Mouse (Mus musculus): ENCODE measurements at regions not wholly inside any gene's neighbourhood (a gene's known extent, or its start where the extent isn't known, plus 50 kb on each side); places are given as distances from the start of the nearest gene placed in this dataset.

- peak in 1 of 2 experiments; percentile 5 for DNase-seq
- intact Hi-C loops (cut with DNase I): loop anchor here (1.0 kb wide), 1 partner anchor 264 kb away; no protein-coding TSS in a partner anchor
Measured at GRCm38 (mm10) chr2:79510485-79511094, 54.0 kb upstream of the Cerkl start.

GRCm38 (mm10) chr2:79511108-79511507 lies 54.5 kb upstream of the Cerkl start:
- peak; percentile 10 to 12 for DNase-seq
- intact Hi-C loops (cut with DNase I): loop anchor here (1.0 kb wide), 1 partner anchor 263 kb away; no protein-coding TSS in a partner anchor

- intact Hi-C loops (cut with DNase I): loop anchor here (1.0 kb wide), 2 partner anchors 135 to 263 kb away; no protein-coding TSS in a partner anchor
- peak; percentile 83 to 89 for DNase-seq
Measured at GRCm38 (mm10) chr2:79511676-79512323, 55.2 kb upstream of the Cerkl start.

DNA sequence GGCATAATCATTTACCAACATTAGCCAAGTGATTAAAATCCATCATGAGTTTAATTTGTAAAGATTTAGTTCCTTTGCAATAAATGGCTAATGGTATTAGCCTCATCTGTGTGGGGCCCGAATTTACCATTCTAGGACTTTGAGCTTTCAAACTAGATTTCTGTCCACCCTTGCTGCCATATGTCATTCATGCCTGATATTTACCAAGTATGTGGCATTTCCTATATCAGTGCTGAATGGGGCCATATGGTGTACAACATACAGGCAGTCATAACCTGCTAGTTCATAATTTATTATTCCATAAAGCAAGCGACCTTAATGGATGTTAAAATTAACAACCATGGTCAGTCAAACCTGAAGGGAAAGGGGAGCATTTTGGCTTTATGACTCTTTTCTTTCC lies 55.8 kb upstream of the Cerkl start:
- intact Hi-C loops (cut with DNase I): loop anchor here (1.0 kb wide), 1 partner anchor 134 kb away; no protein-coding TSS in a partner anchor

GRCm38 (mm10) chr2:79513726-79514125 lies 57.1 kb upstream of the Cerkl start:
- DNase-seq: no peak
- intact Hi-C loops (cut with DNase I): no loop called here

More for the DNA sequence above, 55.8 kb upstream of the Cerkl start:
- no peak for DNase-seq

DNA sequence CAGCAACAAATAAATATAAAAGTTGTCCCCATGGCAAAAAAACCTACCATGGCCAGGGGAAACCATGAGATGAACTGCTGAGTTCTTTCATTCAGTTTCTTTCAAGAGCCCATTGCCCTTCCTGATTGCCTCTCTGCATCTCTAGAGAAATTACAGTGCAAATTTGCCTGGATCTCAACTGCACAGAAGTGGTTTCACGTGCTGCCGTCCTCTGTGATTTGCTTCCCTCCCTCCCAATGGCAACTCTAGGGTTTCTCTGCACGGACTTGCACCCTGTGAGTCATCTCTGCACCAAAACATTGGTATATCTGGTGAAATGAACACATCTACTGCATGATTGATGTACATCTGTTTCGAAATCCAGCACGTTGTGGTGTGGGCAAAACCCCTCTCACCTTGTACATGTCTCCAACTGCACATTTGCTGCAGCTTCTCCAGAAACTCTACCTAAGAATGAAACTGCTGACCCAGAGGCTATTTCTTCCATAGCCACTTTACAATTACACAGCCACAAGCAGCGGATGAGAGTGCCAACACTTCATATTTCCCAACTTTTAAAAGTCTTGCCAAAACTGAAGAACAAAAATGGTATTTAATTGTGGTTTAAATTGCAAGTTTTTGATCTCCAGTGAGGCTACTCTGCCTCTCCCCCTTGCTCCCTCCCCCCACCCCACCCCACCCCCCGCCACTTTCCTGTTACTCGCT lies 61.6 kb upstream of the Cerkl start:
- DNase-seq: no peak
- intact Hi-C loops (cut with DNase I): no loop called here

GRCm38 (mm10) chr2:79519799-79520449 lies 63.3 kb upstream of the Cerkl start:
- DNase-seq: no peak
- intact Hi-C loops (cut with DNase I): no loop called here

DNA sequence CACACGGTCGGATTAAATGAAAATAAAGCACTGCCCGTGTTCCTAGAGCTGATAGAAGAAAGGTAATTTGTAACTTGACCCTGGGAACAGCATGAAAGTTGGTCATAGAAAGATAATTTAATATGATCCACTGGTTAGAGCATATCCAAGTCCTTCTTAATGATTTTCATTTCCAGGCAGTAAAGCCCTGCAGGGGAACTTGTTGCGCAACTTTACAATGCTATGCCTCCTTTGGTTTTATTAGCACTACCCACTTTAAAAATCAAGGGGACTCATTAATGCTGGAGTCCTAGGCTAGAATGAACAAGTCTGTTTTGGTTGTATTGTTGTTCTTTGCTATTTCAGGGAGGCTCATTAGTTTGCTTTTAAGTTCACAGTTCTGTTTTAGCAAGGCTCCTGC lies 66.9 kb upstream of the Cerkl start:
- no peak for DNase-seq
- intact Hi-C loops (cut with DNase I): no loop called here

- intact Hi-C loops (cut with DNase I): no loop called here
- no peak for DNase-seq
Measured at GRCm38 (mm10) chr2:79527529-79527928, 70.9 kb upstream of the Cerkl start.

DNA sequence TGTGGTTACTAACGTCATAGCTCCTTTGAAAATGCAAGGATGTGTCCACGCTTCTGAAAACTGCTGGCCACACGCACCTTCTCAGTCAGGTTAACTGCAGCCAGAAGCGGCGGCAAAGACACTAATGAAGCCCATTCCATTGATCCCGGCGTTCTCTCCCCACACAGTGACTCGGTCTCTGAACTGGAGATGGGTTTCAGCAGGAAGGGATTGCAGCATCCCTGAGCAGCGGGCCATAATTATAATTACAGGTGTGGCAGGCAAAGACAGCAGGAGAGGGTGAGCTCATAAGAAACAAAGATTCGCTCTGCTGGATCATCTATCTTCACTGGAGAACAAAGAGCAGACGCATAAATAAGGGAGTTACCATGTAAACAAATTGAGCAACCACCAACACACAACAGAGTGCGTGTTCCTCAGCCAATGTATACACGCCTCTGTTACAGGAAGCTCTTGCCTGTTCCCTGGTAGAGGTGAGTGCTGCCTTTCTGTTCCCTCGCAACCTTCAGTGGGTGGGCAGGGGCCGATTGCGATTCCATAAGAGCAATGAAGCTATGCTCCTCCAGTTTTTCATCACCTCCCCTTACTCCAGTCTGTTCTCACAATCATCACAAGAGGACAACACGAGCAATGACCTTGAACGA lies 71.9 kb upstream of the Cerkl start:
- intact Hi-C loops (cut with DNase I): no loop called here
- DNase-seq: no peak

GRCm38 (mm10) chr2:79529185-79529584 lies 72.6 kb upstream of the Cerkl start:
- DNase-seq: no peak
- intact Hi-C loops (cut with DNase I): no loop called here

DNA sequence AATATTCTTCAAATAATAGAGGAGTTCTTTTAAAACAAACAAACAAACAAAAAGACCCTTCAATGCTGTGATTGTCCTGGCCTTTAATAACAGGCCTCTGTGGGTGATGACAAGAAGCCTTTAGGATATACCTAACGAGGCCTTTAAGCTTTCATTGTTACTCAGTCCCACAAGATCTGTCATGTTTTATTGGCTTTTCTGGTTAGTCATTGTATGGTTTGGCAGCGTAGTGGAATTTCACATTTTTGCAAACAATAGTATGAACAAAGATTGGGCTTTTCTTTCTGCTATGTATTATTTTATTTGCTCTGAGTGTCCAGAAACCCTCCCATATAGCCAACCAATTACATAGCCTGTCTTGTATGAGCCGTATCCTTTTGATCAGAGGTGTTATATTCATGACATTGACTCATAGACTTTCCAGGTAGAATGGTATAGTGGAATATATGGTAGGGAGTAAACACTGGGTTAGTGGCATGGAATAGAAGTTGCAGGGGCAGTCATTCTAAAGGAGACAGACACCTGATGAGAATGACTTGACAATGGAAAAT lies 76.1 kb upstream of the Cerkl start:
- no peak for DNase-seq
- intact Hi-C loops (cut with DNase I): no loop called here

DNA sequence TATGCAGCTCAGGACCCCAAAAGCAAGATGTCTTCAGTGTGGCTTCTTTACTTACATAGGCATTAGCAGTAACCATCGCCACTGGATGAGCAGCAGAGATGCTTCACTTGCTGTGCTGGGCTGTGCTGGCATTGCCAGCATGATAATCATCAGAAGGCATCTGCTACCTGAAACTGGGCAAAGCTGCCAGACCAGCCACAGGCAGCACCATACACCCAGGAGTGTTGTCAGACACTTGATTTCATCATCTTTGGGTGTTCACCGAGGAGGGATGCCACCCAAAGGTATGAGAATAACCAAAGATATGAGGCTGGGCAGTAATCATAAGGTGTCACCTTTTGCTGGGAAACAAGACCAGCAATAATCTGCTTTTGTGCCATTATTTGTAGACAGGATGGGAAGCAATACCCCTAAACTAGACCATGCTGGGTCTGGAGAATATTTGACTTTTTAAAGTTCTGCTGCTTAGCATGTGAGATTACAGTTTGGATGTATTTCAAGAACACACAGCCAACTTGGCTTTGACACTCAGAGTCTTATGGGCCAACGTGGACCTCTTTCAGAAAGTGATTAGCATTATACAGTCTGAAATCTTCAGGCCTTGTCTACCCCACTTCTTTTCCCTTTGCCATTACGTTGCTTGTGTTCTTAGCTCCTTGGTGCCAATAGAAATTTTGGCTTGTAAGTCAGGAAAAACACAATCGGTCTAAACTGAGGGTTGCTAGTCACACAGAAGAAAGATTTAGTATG lies 80.7 kb upstream of the Cerkl start:
- peak; percentile 47 to 65 for DNase-seq
- intact Hi-C loops (cut with DNase I): no loop called here

- no peak for DNase-seq
Measured at GRCm38 (mm10) chr2:79540384-79540783, 83.8 kb upstream of the Cerkl start.

GRCm38 (mm10) chr2:79542191-79542980 lies 85.8 kb upstream of the Cerkl start:
- intact Hi-C loops (cut with DNase I): no loop called here
- peak in 1 of 2 experiments; percentile 24 for DNase-seq

More at GRCm38 (mm10) chr2:79540384-79540783, 83.8 kb upstream of the Cerkl start:
- intact Hi-C loops (cut with DNase I): no loop called here

- intact Hi-C loops (cut with DNase I): no loop called here
- DNase-seq: peak; percentile 52 to 53
Measured at GRCm38 (mm10) chr2:79543456-79543855, 86.9 kb upstream of the Cerkl start.

GRCm38 (mm10) chr2:79543948-79544792 lies 87.6 kb upstream of the Cerkl start:
- DNase-seq: no peak
- intact Hi-C loops (cut with DNase I): no loop called here

GRCm38 (mm10) chr2:79544793-79545260 lies 88.2 kb upstream of the Cerkl start:
- intact Hi-C loops (cut with DNase I): no loop called here
- DNase-seq: peak in 1 of 2 experiments; percentile 36

All from heart, postnatal 10 days (tissue).